Mouse (Mus musculus) liver, postnatal 0 days (tissue): ENCODE data around the gene Cdc14a. TPM values are rescaled to one million over a fixed set of nuclear protein-coding genes. Genes with fewer than 3 reads are reported as not detected.
A peak's percentile ranks its signal among the peaks of the same experiment; 100 is the strongest.

ENCODE experiments used
- ATAC-seq: fragments of 200-750 bp; cut with Nextera tagmentation; 2 replicates; pipeline ENCODE4 v1.8.0; 2017; ENCODE audit warnings: mild to moderate bottlenecking, moderate library complexity
- DNase-seq: peaks from one replicate; pipeline ENCODE4 v3.0.0-alpha.2; 2016
- H3K27ac ChIP-seq: fragments of 300-500 bp; sonication (generic); 2 replicates; pipeline ENCODE4 v1.5.1; 2014; ENCODE audit warnings: antibody characterized with exemption, moderate library complexity, mild to moderate bottlenecking, low read depth
- H3K27me3 ChIP-seq: fragments of 300-500 bp; sonication (generic); 2 replicates; pipeline ENCODE4 v1.6.1; 2014; ENCODE audit warnings: low read length, control low read depth, mixed read lengths; ENCODE audit not compliant: insufficient read depth
- H3K36me3 ChIP-seq: fragments of 300-500 bp; sonication (generic); replicated peaks from 2 replicates; pipeline ENCODE4 v1.6.1; 2014; ENCODE audit warnings: mild to moderate bottlenecking, control low read depth, low read length, moderate library complexity, mixed read lengths; ENCODE audit not compliant: insufficient read depth
- H3K4me1 ChIP-seq: fragments of 300-500 bp; sonication (generic); 2 replicates; pipeline ENCODE4 v1.6.1; 2014; ENCODE audit warnings: antibody characterized with exemption, mild to moderate bottlenecking, control low read depth; ENCODE audit not compliant: insufficient read depth
- H3K4me2 ChIP-seq: fragments of 300-500 bp; sonication (generic); 2 replicates; pipeline ENCODE4 v1.6.1; 2014; ENCODE audit warnings: low read depth, mild to moderate bottlenecking, low read length, moderate library complexity, mixed read lengths
- H3K4me3 ChIP-seq: fragments of 300-500 bp; sonication (generic); 2 replicates; pipeline ENCODE4 v1.5.1; 2014; ENCODE audit warnings: low read depth, low read length
- H3K9ac ChIP-seq: fragments of 300-500 bp; sonication (generic); replicated peaks from 2 replicates; pipeline ENCODE4 v1.6.1; 2014; ENCODE audit warnings: mild to moderate bottlenecking, moderate library complexity
- H3K9me3 ChIP-seq: fragments of 300-500 bp; sonication (generic); 2 replicates; pipeline ENCODE4 v1.6.1; 2016; ENCODE audit warnings: mild to moderate bottlenecking, control low read depth, low read length, mixed read lengths
- CTCF ChIP-seq: sonication (generic); IDR thresholded peaks from 2 replicates; pipeline ENCODE4 v1.5.1; 2016; ENCODE audit warnings: antibody characterized with exemption, low read depth
- EP300 ChIP-seq: IDR thresholded peaks from 2 replicates; pipeline ENCODE4 v1.6.1; 2016; ENCODE audit warnings: antibody characterized with exemption, low read depth, mild to moderate bottlenecking
- WGBS: fragments of 180-500 bp; shearing (Covaris S2); extraction: QIAGEN DNeasy Blood & Tissue Kit; methylation state at CpG from one replicate; pipeline ENCODE4 v1.1.7; 2014; ENCODE audit not compliant: insufficient replicate concordance; 5-methylcytosine and 5-hydroxymethylcytosine counted together
- polyA plus RNA-seq: library from polyadenylated mRNA; unstranded; fragments of >200 nt; fragmentation: Nextera tagmentation; extraction: Ambion mirVana; gene quantifications from 2 replicates; pipeline ENCODE4 v1.2.1, GENCODE M21; 2015

The Cdc14a gene
- polyA plus RNA-seq, 1 experiment from 2014 or later: 1.5 TPM

DNA sequence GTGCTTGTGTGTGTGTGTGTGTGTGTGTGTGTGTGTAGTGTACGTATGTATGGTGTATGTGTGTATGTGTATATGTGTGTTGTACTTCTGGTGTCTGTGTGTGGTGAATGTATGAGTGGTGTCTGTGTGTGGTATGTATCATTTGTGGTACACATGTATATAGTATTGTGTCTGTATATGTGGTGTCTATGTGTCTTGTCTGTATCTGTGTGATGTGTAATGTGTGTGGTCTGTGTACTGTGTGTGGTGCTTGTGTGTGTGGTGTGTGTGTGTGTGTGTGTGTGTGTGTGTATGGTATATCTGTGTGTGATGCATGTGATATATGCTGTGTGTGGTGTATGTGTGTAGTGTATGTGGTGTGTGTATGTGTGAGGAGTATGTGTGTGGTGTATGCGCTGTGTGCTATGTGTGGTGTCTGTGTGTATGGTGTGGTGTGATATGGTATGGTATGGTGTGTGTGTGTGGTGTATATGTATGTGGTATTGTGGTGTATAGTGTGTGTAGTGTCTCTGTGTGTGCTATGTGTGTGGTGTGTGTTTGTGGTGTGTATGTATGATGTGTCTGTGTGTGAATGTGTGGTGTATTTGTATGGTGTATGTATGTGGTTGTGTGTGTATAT is 156.7 kb downstream of the Cdc14a start:
- no peak overlapping the region for H3K4me3 ChIP-seq
- H3K4me2 ChIP-seq: no peak overlapping the region
- 80% methylated on average over 2 of the region's 2 CpGs for WGBS
- DNase-seq: no peak
- no peaks in the 10 kb centered on the region for H3K27me3 ChIP-seq
- peaks cover 7% of the 10 kb centered on the region for H3K4me1 ChIP-seq
- no peaks in the 10 kb centered on the region for H3K9me3 ChIP-seq
- no peaks in the 10 kb centered on the region for H3K36me3 ChIP-seq
- TF ChIP-seq EP300 (no peak), CTCF (no peak)
- no peak overlapping the region for H3K9ac ChIP-seq
- ATAC-seq: no peak
- no peak overlapping the region for H3K27ac ChIP-seq

DNA sequence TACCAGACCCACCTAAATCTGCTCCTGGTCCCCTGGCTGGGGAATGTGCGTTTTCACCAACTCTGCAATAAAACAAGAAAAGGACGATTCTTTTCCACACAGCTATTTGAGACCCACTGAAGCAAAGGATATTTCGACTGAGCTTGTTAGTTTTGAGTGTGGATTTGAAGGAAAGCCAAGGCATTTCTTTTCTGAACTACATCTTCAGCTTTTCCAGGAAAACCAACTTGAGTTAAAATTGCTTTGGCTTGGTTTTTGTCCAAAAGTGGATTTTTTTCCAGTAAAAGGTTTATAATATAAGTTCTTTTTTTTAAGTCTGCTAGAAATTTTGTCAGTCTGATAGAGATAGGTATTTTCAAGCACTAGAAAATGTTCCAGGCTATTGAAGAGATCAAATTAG is 157.5 kb downstream of the Cdc14a start:
- Histone ChIP-seq H3K27me3 (no peaks in the 10 kb centered on the region), H3K9ac (no peak overlapping the region), H3K4me2 (no peak overlapping the region), H3K4me3 (no peak overlapping the region), H3K9me3 (no peaks in the 10 kb centered on the region), H3K4me1 (peaks cover 7% of the 10 kb centered on the region), H3K27ac (no peak overlapping the region), H3K36me3 (no peaks in the 10 kb centered on the region)
- ATAC-seq: no peak
- no peak for TF ChIP-seq CTCF
- no peak for TF ChIP-seq EP300
- 73% methylated on average over 3 of the region's 3 CpGs for WGBS
- DNase-seq: no peak

DNA sequence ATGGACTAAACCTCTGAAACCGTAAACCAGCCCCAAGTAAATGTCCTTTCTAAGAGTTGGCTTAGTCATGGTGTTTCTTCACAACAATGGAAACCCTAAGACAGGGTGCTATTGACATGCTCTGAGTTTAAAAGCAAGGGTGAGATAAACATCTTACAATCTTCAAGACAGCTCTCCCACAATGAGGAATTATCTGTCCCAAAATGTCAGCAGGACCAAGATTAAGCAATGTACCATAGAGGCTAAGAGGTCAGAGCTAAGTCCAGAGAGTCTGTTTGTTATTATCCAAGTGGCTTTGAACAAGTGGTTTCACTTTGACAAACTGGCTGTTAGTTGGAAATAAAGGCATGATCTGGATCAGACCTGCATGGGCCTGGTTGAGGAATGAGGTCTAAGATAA is 159.9 kb downstream of the Cdc14a start:
- H3K27ac ChIP-seq: peak overlapping the region; percentile 49
- H3K27me3 ChIP-seq: no peaks in the 10 kb centered on the region
- no peaks in the 10 kb centered on the region for H3K36me3 ChIP-seq
- WGBS: 83% methylated on average over 1 of the region's 1 CpGs
- peaks cover 7% of the 10 kb centered on the region for H3K4me1 ChIP-seq
- ATAC-seq: peak; percentile 74
- H3K4me3 ChIP-seq: no peak overlapping the region
- TF ChIP-seq CTCF: no peak
- no peak for TF ChIP-seq EP300
- no peak for DNase-seq
- no peak overlapping the region for H3K9ac ChIP-seq
- H3K4me2 ChIP-seq: no peak overlapping the region
- no peaks in the 10 kb centered on the region for H3K9me3 ChIP-seq

DNA sequence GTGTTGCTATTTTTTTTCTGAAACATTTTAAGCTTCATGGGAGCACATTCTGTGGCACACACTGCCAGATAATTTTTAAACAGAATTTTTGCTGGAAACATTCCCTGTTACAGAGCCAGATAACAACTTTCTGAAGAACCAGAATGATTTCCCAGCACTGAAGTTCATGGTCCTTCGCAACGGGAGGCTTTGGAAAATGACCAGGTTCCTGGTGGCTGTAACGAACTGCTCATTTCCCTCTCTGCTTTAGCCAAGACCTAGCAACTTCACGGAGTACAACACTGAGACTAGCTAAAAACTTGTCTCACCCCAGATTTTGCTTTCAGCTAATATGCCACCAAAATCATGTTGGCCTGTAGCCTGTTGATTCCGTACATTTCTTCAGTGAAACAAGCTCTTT is 160.8 kb downstream of the Cdc14a start:
- no peaks in the 10 kb centered on the region for H3K36me3 ChIP-seq
- H3K27me3 ChIP-seq: no peaks in the 10 kb centered on the region
- no peak for ATAC-seq
- H3K27ac ChIP-seq: no peak overlapping the region
- H3K4me2 ChIP-seq: no peak overlapping the region
- no peaks in the 10 kb centered on the region for H3K9me3 ChIP-seq
- WGBS: 75% methylated on average over 5 of the region's 5 CpGs
- no peak overlapping the region for H3K4me3 ChIP-seq
- no peak for TF ChIP-seq EP300
- TF ChIP-seq CTCF: no peak
- no peak overlapping the region for H3K9ac ChIP-seq
- no peak for DNase-seq
- peaks cover 7% of the 10 kb centered on the region for H3K4me1 ChIP-seq

DNA sequence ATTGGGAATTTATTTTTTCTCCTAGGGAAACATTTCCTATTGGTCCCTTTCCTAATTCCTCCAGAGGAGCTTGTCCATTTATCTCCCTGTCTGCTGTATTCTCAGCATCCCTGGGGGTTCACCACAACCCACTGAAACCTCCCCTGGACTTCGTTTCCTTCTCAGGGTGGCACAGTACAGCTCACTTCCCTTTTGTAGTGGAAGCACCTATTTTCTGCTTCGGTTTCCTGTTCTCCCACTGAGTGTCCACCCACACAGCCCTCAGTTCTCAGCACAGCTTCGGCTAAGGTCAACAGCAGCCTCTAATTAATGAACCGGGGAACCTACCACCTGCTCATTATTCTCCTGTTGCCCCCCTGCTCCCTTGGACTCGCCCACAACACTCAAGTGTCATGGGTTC is 167.7 kb downstream of the Cdc14a start:
- ATAC-seq: no peak
- H3K27me3 ChIP-seq: peaks cover 19% of the 10 kb centered on the region
- H3K4me3 ChIP-seq: no peak overlapping the region
- WGBS: 23% methylated on average over 5 of the region's 5 CpGs
- H3K27ac ChIP-seq: no peak overlapping the region
- no peak overlapping the region for H3K4me2 ChIP-seq
- no peak overlapping the region for H3K9ac ChIP-seq
- no peak for TF ChIP-seq CTCF
- TF ChIP-seq EP300: no peak
- peaks cover 12% of the 10 kb centered on the region for H3K4me1 ChIP-seq
- H3K36me3 ChIP-seq: no peaks in the 10 kb centered on the region
- DNase-seq: no peak
- no peaks in the 10 kb centered on the region for H3K9me3 ChIP-seq

DNA sequence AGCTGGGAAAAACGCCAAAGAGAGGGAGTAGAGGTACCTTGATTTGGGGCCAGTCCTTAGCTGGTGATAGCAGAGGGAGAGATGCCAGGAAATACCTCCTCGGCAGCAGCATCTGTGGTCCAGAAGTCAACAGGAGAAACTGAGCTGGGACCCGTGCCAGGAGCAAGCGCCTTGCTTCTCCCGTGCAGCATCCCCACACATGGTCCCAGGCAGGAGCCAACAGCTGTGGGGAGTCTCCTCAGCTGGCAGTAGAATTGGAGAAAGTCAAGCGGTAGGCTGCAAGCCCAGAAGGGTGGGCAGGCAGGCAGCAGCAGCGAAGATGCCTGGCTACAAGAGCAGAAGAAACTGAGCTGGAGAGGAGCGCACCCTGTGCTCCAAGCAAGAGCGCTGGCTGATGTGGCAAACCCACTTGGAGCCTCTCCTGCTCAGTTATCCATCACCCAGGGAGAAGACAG is 170.7 kb downstream of the Cdc14a start, which contains the start of gene Gpr88:
Gene Gpr88 (minus strand): TSS at position 427 of the 455 bp plus-strand sequence.
- DNase-seq (peak; percentile 21), ATAC-seq (no peak)
- Histone ChIP-seq H3K4me2 (peak within 1 kb of the TSS; percentile 91), H3K4me1 (peaks cover 14% of the 10 kb centered on the region), H3K36me3 (no peaks in the 10 kb centered on the region), H3K27me3 (peaks cover 28% of the 10 kb centered on the region), H3K27ac (no peak within 1 kb of the TSS), H3K4me3 (peak within 1 kb of the TSS; percentile 49), H3K9me3 (no peaks in the 10 kb centered on the region), H3K9ac (no peak within 1 kb of the TSS)
- whole genome bisulfite sequencing: 15% methylated on average over 9 of the region's 9 CpGs
- TF ChIP-seq EP300 (no peak), CTCF (no peak)
